Mouse (Mus musculus) stomach, embryonic 14.5 days (tissue): ENCODE measurements around the gene Mical3. TPM values are rescaled to one million over a fixed set of nuclear protein-coding genes. Genes with fewer than 3 reads are reported as not detected.

ENCODE experiments used
- ATAC-seq: fragments of 200-750 bp; cut with Nextera tagmentation; 2 replicates; pipeline ENCODE4 v1.8.0; 2017; ENCODE audit warnings: low read depth, moderate TSS enrichment; ENCODE audit not compliant: insufficient number of reproducible peaks, insufficient read depth, low FRiP score
- H3K27ac ChIP-seq: fragments of 300-500 bp; sonication (generic); 2 replicates; pipeline ENCODE4 v1.5.1; 2014; ENCODE audit warnings: mild to moderate bottlenecking, low read length, moderate library complexity, mixed read lengths
- H3K27me3 ChIP-seq: fragments of 300-500 bp; sonication (generic); 2 replicates; pipeline ENCODE4 v1.6.1; 2014; ENCODE audit warnings: low read length, control low read depth, mixed read lengths; ENCODE audit not compliant: control insufficient read depth, insufficient read depth
- H3K36me3 ChIP-seq: fragments of 300-500 bp; sonication (generic); 2 replicates; pipeline ENCODE4 v1.6.1; 2014; ENCODE audit warnings: mild to moderate bottlenecking, control low read depth, low read length, moderate library complexity, mixed read lengths; ENCODE audit not compliant: control insufficient read depth, insufficient read depth
- H3K4me1 ChIP-seq: fragments of 300-500 bp; sonication (generic); 2 replicates; pipeline ENCODE4 v1.6.1; 2014; ENCODE audit warnings: low read length, control low read depth, mixed read lengths; ENCODE audit not compliant: control insufficient read depth, insufficient read depth
- H3K4me2 ChIP-seq: fragments of 300-500 bp; sonication (generic); replicated peaks from 2 replicates; pipeline ENCODE4 v1.6.1; 2014; ENCODE audit warnings: low read depth, low read length, control low read depth
- H3K4me3 ChIP-seq: fragments of 300-500 bp; sonication (generic); 2 replicates; pipeline ENCODE4 v1.5.1; 2014; ENCODE audit warnings: low read depth, low read length, control low read depth
- H3K9ac ChIP-seq: fragments of 300-500 bp; sonication (generic); replicated peaks from 2 replicates; pipeline ENCODE4 v1.6.1; 2014; ENCODE audit warnings: low read depth, mild to moderate bottlenecking, control low read depth, low read length, moderate library complexity, mixed read lengths
- H3K9me3 ChIP-seq: fragments of 300-500 bp; sonication (generic); 2 replicates; pipeline ENCODE4 v1.6.1; 2016; ENCODE audit warnings: low read depth, low read length, control low read depth; ENCODE audit not compliant: control insufficient read depth
- WGBS: fragments of 180-500 bp; shearing (Covaris S2); extraction: QIAGEN DNeasy Blood & Tissue Kit; methylation state at CpG from one replicate; pipeline ENCODE4 v1.1.7; 2014; 5-methylcytosine and 5-hydroxymethylcytosine counted together
- polyA plus RNA-seq: library from polyadenylated mRNA; unstranded; fragments of >200 nt; fragmentation: Nextera tagmentation; extraction: Ambion mirVana; gene quantifications from 2 replicates; pipeline ENCODE4 v1.2.1, GENCODE M21; 2014

The Mical3 gene
- polyA plus RNA-seq, 1 experiment from 2014 or later, result 24.8 TPM

- Histone ChIP-seq H3K4me1 (peaks cover 7% of the 10 kb centered on the region; the same call in 1 of the 2 replicates), H3K9me3 (no peaks in the 10 kb centered on the region), H3K36me3 (peaks cover 13% of the 10 kb centered on the region; the same call in 1 of the 2 replicates), H3K4me2 (no peak overlapping the region), H3K4me3 (no peak overlapping the region), H3K27ac (no peak overlapping the region), H3K9ac (no peak overlapping the region), H3K27me3 (no peaks in the 10 kb centered on the region)
- no peak for ATAC-seq
- WGBS, result 69% methylated on average over 5 of the region's 5 CpGs
Measured at GRCm38 (mm10) chr6:120999087-120999486, 131.7 kb downstream of the Mical3 start.

GRCm38 (mm10) chr6:120996607-120997006 lies 134.2 kb downstream of the Mical3 start:
- H3K9ac ChIP-seq, result no peak overlapping the region
- H3K9me3 ChIP-seq, result no peaks in the 10 kb centered on the region
- no peaks in the 10 kb centered on the region for H3K27me3 ChIP-seq
- 89% methylated on average over 6 of the region's 6 CpGs for WGBS
- H3K4me2 ChIP-seq, result no peak overlapping the region
- no peak for ATAC-seq
- H3K36me3 ChIP-seq, result peaks cover 9% of the 10 kb centered on the region; the same call in 1 of the 2 replicates
- H3K4me1 ChIP-seq, result peaks cover 7% of the 10 kb centered on the region; the same call in 1 of the 2 replicates
- no peak overlapping the region for H3K27ac ChIP-seq
- H3K4me3 ChIP-seq, result no peak overlapping the region

GRCm38 (mm10) chr6:120995541-120995940 lies 135.3 kb downstream of the Mical3 start:
- no peaks in the 10 kb centered on the region for H3K36me3 ChIP-seq
- no peak overlapping the region for H3K9ac ChIP-seq
- H3K27me3 ChIP-seq, result no peaks in the 10 kb centered on the region
- no peak overlapping the region for H3K4me2 ChIP-seq
- H3K27ac ChIP-seq, result no peak overlapping the region
- no peak for ATAC-seq
- H3K9me3 ChIP-seq, result no peaks in the 10 kb centered on the region
- WGBS, result 70% methylated on average over 9 of the region's 9 CpGs
- H3K4me3 ChIP-seq, result no peak overlapping the region
- H3K4me1 ChIP-seq, result peaks cover 7% of the 10 kb centered on the region; the same call in 1 of the 2 replicates

GRCm38 (mm10) chr6:120991857-120992256 lies 138.9 kb downstream of the Mical3 start:
- no peak overlapping the region for H3K9ac ChIP-seq
- no peak overlapping the region for H3K27ac ChIP-seq
- no peak overlapping the region for H3K4me3 ChIP-seq
- WGBS, result 69% methylated on average over 6 of the region's 6 CpGs
- H3K4me2 ChIP-seq, result no peak overlapping the region
- no peak for ATAC-seq
- H3K9me3 ChIP-seq, result no peaks in the 10 kb centered on the region
- H3K27me3 ChIP-seq, result no peaks in the 10 kb centered on the region
- no peaks in the 10 kb centered on the region for H3K36me3 ChIP-seq
- H3K4me1 ChIP-seq, result 0 out of 2 replicates have a peak, but pooled peaks cover 5% of the 10 kb centered on the region

GRCm38 (mm10) chr6:120987571-120988084 lies 143.2 kb downstream of the Mical3 start:
- Histone ChIP-seq H3K9me3 (no peaks in the 10 kb centered on the region), H3K9ac (no peak overlapping the region), H3K4me1 (0 out of 2 replicates have a peak, but pooled peaks cover 5% of the 10 kb centered on the region), H3K4me2 (no peak overlapping the region), H3K4me3 (no peak overlapping the region), H3K36me3 (no peaks in the 10 kb centered on the region), H3K27ac (no peak overlapping the region), H3K27me3 (no peaks in the 10 kb centered on the region)
- no peak for ATAC-seq
- 33% methylated on average over 10 of the region's 10 CpGs for WGBS

GRCm38 (mm10) chr6:120987164-120987563 lies 143.6 kb downstream of the Mical3 start:
- no peak overlapping the region for H3K4me3 ChIP-seq
- WGBS, result 68% methylated on average over 10 of the region's 10 CpGs
- no peaks in the 10 kb centered on the region; the same call in 1 of the 2 replicates for H3K36me3 ChIP-seq
- no peak overlapping the region for H3K9ac ChIP-seq
- 0 out of 2 replicates have a peak, but pooled peaks cover 5% of the 10 kb centered on the region for H3K4me1 ChIP-seq
- H3K27ac ChIP-seq, result no peak overlapping the region
- H3K27me3 ChIP-seq, result no peaks in the 10 kb centered on the region
- H3K4me2 ChIP-seq, result no peak overlapping the region
- ATAC-seq, result no peak
- no peaks in the 10 kb centered on the region for H3K9me3 ChIP-seq

GRCm38 (mm10) chr6:120986172-120986571 lies 144.6 kb downstream of the Mical3 start:
- Histone ChIP-seq H3K27ac (no peak overlapping the region), H3K4me1 (0 out of 2 replicates have a peak, but pooled peaks cover 5% of the 10 kb centered on the region), H3K36me3 (no peaks in the 10 kb centered on the region; the same call in 1 of the 2 replicates), H3K4me2 (no peak overlapping the region), H3K9me3 (no peaks in the 10 kb centered on the region), H3K27me3 (no peaks in the 10 kb centered on the region), H3K4me3 (no peak overlapping the region), H3K9ac (no peak overlapping the region)
- ATAC-seq, result no peak
- WGBS, result 98% methylated on average over 3 of the region's 3 CpGs

GRCm38 (mm10) chr6:120982314-120982713 lies 148.5 kb downstream of the Mical3 start:
- no peak for ATAC-seq
- WGBS, result 93% methylated on average over 13 of the region's 13 CpGs
- no peaks in the 10 kb centered on the region for H3K27me3 ChIP-seq

GRCm38 (mm10) chr6:120981537-120981936 lies 149.3 kb downstream of the Mical3 start:
- H3K36me3 ChIP-seq, result no peaks in the 10 kb centered on the region; the same call in 1 of the 2 replicates
- H3K9me3 ChIP-seq, result no peaks in the 10 kb centered on the region
- H3K4me1 ChIP-seq, result 0 out of 2 replicates have a peak, but pooled peaks cover 4% of the 10 kb centered on the region
- WGBS, result 61% methylated on average over 6 of the region's 6 CpGs
- H3K27ac ChIP-seq, result no peak overlapping the region
- H3K4me3 ChIP-seq, result no peak overlapping the region
- no peak for ATAC-seq
- H3K4me2 ChIP-seq, result no peak overlapping the region
- H3K27me3 ChIP-seq, result no peaks in the 10 kb centered on the region
- no peak overlapping the region for H3K9ac ChIP-seq

More at GRCm38 (mm10) chr6:120982314-120982713, 148.5 kb downstream of the Mical3 start:
- Histone ChIP-seq H3K4me1 (0 out of 2 replicates have a peak, but pooled peaks cover 4% of the 10 kb centered on the region), H3K4me3 (no peak overlapping the region), H3K9me3 (no peaks in the 10 kb centered on the region), H3K4me2 (no peak overlapping the region), H3K9ac (no peak overlapping the region), H3K27ac (no peak overlapping the region), H3K36me3 (no peaks in the 10 kb centered on the region; the same call in 1 of the 2 replicates)
